Mouse (Mus musculus): ENCODE data around the gene Gpr146.

The Gpr146 gene

DNA sequence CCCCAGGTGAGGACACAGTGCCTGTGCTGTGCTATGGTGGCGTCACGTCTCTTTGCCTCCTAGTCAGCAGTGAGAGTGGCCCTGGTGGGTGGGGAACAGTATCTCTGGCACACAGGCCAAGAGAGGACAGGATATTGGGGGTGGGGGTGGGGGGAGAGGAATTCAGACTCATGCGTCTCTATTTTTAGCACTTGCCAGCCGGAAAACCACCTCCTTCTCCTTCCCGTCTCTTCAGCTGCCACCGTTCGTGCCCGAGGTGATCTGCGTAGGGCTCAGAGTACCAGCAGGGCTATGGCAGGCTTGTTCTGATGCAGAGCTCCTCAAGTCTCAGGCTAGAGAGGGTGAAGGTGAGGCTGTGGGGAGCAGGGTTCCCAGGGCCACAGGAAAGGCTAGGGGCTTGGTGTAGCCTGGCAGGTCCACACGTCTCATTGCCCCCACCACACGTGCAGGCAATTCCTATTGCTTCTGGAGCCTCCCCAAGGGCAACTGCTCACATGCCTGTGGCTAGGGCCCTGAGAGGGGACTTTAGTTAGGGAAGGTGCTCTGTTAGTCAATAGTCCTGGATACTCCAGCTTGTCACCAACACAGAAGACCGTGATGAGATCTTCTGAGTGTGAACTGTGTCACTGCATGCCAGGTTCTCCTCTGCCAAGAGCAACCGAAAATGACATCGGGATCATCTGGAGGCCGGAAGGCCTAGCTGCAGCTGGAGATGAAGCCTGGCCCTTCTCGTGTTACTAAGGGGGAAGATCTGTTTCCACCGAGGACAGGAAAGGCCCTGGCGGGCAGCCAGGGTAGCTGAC is at the start of gene Gpr146:
TSS of gene Gpr146 (plus strand) at position 230 of the 803 bp plus-strand sequence.
- DNase-seq (ENCODE audit: inconsistent age in 2 of 2, low spot score in 1 of 2), result peak; percentile 86 to 91

- no peak for DNase-seq (ENCODE audit: inconsistent age in 2 of 2, low spot score in 1 of 2)
Measured at GRCm38 (mm10) chr5:139330766-139331165, 46.7 kb upstream of the Gpr146 start.

GRCm38 (mm10) chr5:139331742-139332141 is 45.8 kb upstream of the Gpr146 start:
- peak; percentile 75 to 93 for DNase-seq (ENCODE audit: inconsistent age in 2 of 2, low spot score in 1 of 2)

DNA sequence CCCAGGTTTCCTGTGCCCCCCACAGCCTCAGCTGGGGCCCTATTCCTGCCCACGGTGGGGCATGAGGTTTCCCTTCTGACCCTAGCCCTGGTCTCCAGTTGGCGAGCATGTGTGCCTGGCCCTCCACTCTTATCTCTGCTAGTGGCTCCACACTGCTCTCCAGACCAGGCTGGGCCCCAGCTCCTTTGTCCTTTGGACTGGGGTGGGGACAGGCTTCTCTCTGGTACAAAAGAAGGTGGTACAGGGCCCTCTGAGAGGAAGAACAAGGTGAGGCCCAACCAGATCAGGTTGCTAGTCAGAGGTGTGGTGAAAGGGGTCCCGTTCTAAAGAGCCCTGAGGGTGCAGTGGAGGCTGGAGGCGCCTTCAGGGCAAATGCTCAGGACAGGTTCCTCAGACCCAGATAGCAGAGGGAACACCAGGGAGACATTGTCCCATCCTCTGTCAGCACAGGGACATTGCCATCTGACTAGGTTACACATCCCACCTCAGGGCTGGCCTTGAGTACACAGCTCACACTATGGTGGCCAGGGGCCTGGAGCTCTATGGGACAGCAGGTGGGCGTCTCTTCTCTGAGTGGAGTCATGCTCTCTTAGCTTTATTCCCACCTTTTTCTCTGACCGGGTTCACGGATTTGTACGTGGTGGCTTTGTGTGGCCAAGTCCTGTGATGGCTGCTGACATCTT is 44.8 kb upstream of the Gpr146 start:
- DNase-seq (ENCODE audit: inconsistent age in 2 of 2, low spot score in 1 of 2), result peak in 1 of 2 experiments; percentile 21

GRCm38 (mm10) chr5:139333301-139334013 is 44.0 kb upstream of the Gpr146 start:
- DNase-seq (ENCODE audit: inconsistent age in 2 of 2, low spot score in 1 of 2), result peak in 1 of 2 experiments; percentile 58

DNA sequence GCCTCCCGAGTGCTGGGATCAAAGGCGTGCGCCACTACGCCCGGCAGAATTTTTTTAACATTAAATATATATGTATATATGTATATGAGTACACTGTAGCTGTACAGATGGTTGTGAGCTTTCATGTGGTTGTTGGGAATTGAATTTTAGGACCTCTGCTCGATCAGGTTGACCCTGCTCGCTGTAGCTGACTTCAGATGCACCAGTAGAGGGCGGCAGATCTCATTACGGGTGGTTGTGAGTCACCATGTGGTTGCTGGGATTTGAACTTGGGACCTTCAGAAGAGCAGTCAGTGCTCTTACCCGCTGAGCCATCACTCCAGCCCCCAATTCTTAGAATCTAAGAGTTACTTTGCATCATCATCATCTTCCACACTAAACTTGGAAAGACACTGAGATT is 43.1 kb upstream of the Gpr146 start:
- peak in 1 of 2 experiments; percentile 26 for DNase-seq (ENCODE audit: inconsistent age in 2 of 2, low spot score in 1 of 2)

DNA sequence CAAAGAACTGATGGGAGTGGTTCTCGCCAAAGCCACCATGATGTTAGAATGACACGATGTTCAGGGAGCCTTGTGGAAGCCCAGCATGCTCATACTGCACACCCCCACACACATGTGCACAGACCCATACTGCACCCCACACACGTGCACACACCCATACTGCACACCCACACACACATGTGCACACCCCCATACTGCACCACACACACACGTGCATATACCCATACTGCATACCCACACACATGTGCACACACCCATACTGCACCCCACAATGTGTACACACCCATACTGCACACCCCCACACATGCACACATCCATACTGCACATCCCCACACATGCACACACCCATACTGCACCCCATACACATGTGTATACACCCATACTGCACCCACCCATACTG is 41.9 kb upstream of the Gpr146 start:
- DNase-seq (ENCODE audit: inconsistent age in 2 of 2, low spot score in 1 of 2), result no peak

DNA sequence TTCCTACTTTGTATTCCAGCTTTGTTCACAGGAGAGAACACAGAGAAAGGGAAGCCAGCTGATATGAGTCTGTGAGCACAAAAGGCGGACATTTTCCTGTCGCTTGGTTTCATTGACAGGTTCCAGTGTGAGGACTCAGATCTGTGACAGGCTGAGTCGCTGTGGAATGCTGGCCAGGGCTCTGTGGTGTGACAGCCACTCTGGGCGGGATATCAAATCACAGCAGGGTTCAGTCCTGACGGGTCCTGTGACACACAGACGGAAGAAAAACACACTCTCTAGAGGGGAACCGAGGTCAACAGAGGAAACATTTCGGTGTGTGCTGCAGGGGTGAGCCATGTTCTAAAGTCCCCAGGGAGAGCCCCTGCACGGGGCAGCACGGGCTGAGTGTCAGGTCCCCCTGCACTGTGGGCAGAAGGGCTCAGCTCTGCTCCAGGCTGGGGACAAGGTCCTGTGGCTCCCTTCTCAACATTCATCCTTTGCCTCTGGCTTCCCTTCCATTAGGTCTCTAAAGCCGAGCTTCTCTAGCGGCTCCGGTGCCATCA is 39.6 kb upstream of the Gpr146 start:
- peak in 1 of 2 experiments; percentile 30 for DNase-seq (ENCODE audit: inconsistent age in 2 of 2, low spot score in 1 of 2)

DNA sequence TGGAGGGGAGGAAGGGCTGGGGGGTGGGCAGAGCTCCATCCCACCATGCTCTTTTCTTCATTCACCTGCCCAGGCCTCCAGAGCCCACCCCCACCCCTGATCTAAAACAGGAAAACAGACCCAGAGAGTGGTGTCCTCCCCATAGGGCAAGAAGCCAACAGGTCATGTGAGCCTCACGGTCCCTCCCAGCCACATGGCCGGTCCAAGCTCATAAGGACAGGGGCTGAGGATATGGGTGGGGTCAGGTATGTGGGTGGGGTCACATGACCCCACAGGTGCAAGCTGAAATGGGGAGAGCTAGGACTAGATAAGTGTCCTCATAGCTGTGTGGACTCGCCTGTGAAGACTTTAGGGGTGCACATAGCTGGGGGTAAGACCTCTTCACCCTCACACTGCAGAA is 39.1 kb upstream of the Gpr146 start:
- DNase-seq (ENCODE audit: inconsistent age in 2 of 2, low spot score in 1 of 2), result no peak

GRCm38 (mm10) chr5:139338891-139339290 is 38.6 kb upstream of the Gpr146 start:
- no peak for DNase-seq (ENCODE audit: inconsistent age in 2 of 2, low spot score in 1 of 2)

- peak; percentile 77 to 92 for DNase-seq (ENCODE audit: inconsistent age in 2 of 2, low spot score in 1 of 2)
Measured at GRCm38 (mm10) chr5:139344021-139344686, 33.3 kb upstream of the Gpr146 start.

- DNase-seq (ENCODE audit: inconsistent age in 2 of 2, low spot score in 1 of 2), result peak; percentile 97 to 99
Measured at GRCm38 (mm10) chr5:139344687-139345363, 32.7 kb upstream of the Gpr146 start.

GRCm38 (mm10) chr5:139345364-139345714 is 32.2 kb upstream of the Gpr146 start:
- no peak for DNase-seq (ENCODE audit: inconsistent age in 2 of 2, low spot score in 1 of 2)

DNA sequence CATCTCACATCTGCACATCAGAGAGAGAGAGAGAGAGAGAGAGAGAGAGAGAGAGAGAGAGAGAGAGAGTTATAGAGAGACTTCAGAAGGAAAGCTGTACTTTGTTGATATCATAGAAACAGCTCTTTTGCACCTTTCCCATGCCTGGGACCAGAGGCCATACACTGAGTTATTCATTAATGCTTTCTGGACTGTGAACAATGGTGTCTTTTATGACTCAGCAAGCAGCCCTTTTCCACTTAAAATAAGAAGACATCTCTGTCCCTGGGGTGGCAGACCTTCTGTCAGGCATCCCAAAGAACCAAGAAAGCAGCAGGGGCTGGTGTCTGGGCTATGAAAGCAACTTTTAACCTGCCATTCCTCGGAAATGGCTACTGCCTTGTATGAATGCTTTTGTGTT is 30.3 kb upstream of the Gpr146 start:
- DNase-seq (ENCODE audit: inconsistent age in 2 of 2, low spot score in 1 of 2), result no peak

DNA sequence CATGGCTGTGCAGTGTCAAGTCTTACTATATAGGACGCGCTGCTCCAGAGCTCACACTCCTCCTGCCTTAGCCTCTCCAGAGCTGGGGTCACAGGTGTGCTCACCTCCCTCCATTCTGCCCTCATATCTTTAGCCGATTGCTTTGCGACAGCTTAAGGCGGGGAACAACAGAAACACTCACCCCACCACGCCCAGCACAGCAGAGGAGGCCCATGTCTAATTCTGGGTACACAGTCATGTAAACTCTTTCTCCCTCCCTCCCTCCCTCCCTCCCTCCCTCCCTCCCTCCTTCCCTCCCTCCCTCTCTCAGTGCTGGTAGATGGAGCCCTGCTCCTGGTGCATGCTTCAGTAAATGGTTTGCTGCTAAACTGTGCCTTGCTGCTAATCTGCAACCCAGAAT is 27.8 kb upstream of the Gpr146 start:
- no peak for DNase-seq (ENCODE audit: inconsistent age in 2 of 2, low spot score in 1 of 2)

DNA sequence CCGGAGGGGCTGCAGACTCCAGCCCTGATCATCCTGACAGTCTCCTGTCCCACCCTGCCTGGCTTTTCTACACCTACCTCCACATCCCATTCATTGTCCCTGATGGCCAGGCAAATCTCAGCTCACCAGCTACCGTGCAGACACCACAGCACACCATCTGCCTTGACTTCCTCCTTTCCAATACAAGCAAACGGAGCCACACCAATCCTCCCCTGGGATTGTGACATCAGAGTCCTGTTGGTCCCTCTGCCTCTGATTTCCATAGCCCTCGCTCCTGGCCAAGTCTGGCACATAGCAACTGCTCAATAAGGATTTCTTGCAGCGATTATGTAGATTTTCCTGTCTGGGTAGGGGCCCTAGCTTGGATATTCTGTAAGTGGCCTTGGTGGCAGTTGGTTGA is 26.4 kb upstream of the Gpr146 start, which contains the start of gene Cox19:
TSS of gene Cox19 (minus strand) at position 285 of the 400 bp plus-strand sequence.
- DNase-seq (ENCODE audit: inconsistent age in 2 of 2, low spot score in 1 of 2), result no peak

DNA sequence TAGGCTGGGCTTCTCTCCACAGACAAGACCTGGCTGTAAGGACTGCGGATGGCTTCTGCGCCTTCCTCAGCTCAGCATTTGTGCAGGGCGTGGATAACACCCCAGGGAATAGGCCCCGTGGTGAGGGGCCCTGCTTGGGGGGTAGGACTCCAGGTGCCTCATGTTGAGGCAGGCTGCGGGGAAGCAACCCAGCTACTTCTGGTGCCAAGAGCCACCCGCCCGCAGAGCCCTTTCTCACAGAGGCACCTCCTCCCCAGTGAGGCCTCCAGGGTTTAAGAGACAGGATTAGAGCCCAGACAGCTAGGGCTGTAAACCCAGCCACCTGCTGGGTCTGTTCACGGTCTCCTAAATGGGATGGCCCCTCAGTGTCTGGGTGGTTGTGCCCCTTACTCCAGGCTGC is 25.9 kb upstream of the Gpr146 start:
- no peak for DNase-seq (ENCODE audit: inconsistent age in 2 of 2, low spot score in 1 of 2)

DNA sequence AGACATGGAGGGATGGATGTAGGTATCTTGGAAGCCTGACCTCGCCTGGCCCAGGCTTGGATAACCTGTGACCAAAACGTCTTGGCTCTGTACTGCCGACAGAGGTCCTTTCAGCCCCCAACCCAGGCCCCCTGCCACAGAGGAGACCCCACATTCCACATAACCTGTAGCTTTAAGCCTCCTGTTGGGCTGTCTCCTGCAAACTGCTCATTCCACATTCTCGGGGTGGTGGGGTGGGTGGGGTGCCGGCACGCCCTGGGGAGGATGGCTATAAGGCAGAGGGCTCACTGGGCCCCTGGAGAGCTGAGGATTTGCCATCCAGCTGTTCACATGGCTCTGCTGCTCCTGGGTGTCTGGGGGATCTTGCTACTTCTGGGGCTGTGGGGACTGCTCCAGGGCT is 25.2 kb upstream of the Gpr146 start, which contains the start of gene Cyp2w1:
TSS of gene Cyp2w1 (plus strand) at position 301 of the 400 bp plus-strand sequence.
- DNase-seq (ENCODE audit: inconsistent age in 2 of 2, low spot score in 1 of 2), result no peak

DNA sequence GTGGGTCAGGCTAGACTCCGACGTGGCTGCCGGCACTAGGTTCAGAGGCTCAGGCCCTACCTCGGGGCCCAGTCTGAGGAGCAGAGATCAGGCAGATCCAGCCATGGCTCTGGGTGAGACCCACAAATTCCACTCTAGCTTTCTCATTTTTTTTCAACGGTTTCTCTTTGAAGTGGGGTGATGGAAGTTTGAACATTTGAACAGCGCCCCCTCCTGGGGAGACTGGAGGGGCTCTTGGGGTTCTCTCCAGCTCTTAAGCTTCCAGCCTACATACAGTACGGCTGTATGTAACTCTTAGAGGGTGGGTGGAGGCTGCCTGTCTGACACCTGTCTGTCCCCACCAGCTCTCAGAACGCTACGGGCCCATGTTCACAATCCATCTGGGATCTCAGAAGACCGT is 24.0 kb upstream of the Gpr146 start:
- peak in 1 of 2 experiments; percentile 48 for DNase-seq (ENCODE audit: inconsistent age in 2 of 2, low spot score in 1 of 2)

GRCm38 (mm10) chr5:139353946-139354345 is 23.6 kb upstream of the Gpr146 start:
- no peak for DNase-seq (ENCODE audit: inconsistent age in 2 of 2, low spot score in 1 of 2)

Measured in adrenal gland, adult (tissue).